Mouse (Mus musculus) spleen, postnatal 4 days (tissue): ENCODE results near the gene Fut2.

ENCODE experiments used
- DNase-seq, 2 experiments: peaks; one replicate each; pipeline ENCODE4 v3.0.0; 2022; ENCODE audit warnings: low spot score in 2 of 2

Fut2 gene

GRCm38 (mm10) chr7:45666161-45666560 lies at the start of gene Fut2:
Gene Fut2, minus strand, starts transcription at chr7:45666394.
- DNase-seq, result no peak

- DNase-seq, result peak; percentile 95 to 96
These were observed 49.0 kb upstream of the Fut2 start, which contains the start of gene Rpl18 for GRCm38 (mm10) chr7:45715090-45715708. Gene Rpl18, plus strand, starts transcription at chr7:45715457.

- DNase-seq, result no peak
These were observed 48.5 kb upstream of the Fut2 start for GRCm38 (mm10) chr7:45714630-45715089.

GRCm38 (mm10) chr7:45713881-45714520 lies 47.8 kb upstream of the Fut2 start:
- no peak for DNase-seq

- DNase-seq, result no peak
These were observed 47.2 kb upstream of the Fut2 start for GRCm38 (mm10) chr7:45713396-45713795.

- DNase-seq, result no peak
These were observed 46.0 kb upstream of the Fut2 start for GRCm38 (mm10) chr7:45712022-45712757.

GRCm38 (mm10) chr7:45711316-45712021 lies 45.3 kb upstream of the Fut2 start:
- DNase-seq, result no peak

GRCm38 (mm10) chr7:45710477-45711191 lies 44.4 kb upstream of the Fut2 start:
- DNase-seq, result no peak

- DNase-seq, result no peak
These were observed 43.6 kb upstream of the Fut2 start for GRCm38 (mm10) chr7:45709677-45710355.

GRCm38 (mm10) chr7:45709036-45709435 lies 42.8 kb upstream of the Fut2 start:
- no peak for DNase-seq

GRCm38 (mm10) chr7:45708221-45708761 lies 42.1 kb upstream of the Fut2 start:
- no peak for DNase-seq

GRCm38 (mm10) chr7:45707375-45707967 lies 41.3 kb upstream of the Fut2 start:
- DNase-seq, result peak; percentile 85 to 92

- peak; percentile 84 to 92 for DNase-seq
These were observed 40.6 kb upstream of the Fut2 start for GRCm38 (mm10) chr7:45706721-45707241.

GRCm38 (mm10) chr7:45705873-45706281 lies 39.7 kb upstream of the Fut2 start:
- DNase-seq, result no peak

GRCm38 (mm10) chr7:45705443-45705864 lies 39.3 kb upstream of the Fut2 start:
- DNase-seq, result no peak

- peak; percentile 93 for DNase-seq
These were observed 38.7 kb upstream of the Fut2 start, which contains the start of gene Dbp for GRCm38 (mm10) chr7:45704730-45705442. Gene Dbp, plus strand, starts transcription at chr7:45705088.

GRCm38 (mm10) chr7:45704046-45704559 lies 37.9 kb upstream of the Fut2 start:
- peak; percentile 49 to 76 for DNase-seq

GRCm38 (mm10) chr7:45703521-45704033 lies 37.4 kb upstream of the Fut2 start:
- no peak for DNase-seq
